ENCODE assay signal across 8 mouse cellular contexts in the genomic region with DNA sequence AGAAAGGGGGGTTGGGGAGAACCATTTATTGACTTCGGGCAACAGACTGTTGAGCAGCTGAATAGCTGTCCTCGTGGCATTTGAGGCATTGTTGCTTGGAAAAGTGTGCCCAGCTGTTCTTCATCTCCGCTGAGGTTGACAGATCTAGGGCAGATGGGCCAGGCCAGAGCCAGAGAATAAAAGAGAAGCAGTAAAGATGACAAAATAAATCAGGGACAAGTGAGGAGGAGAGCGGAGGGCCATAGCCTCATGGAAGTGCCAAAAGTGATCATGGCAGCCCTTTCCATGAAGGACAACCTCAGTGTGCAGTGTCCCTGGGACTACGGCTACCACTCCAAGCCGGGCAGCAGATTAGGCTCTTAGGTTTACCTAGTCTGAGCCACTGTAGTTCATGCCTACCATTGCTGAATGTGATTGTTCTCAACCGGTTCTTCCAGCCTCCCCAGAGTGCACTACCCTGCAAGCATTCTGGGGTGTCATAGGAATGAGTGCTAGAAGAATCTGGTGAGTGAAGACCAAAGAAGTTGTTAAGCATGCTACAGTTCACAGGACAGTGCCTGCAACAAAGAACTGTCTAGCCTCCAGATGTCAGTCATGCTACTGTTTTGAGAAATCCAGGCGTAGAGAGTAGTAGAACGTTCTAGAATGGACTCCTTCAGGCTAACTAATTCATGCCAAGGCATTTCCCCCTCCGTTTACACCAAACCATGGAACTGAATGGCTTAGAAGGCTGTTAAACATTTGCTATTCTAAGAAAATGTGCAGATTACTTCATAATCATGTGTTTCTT.
DNase-seq lines count a peak whose midpoint lies in the region; ATAC-seq lines count a peak whose summit lies in the region.

No protein-coding gene starts in this region.

- H3K36me3 ChIP-seq in kidney, embryonic 14.5 days (ENCODE audit: control insufficient read depth, insufficient read depth, low read length), result peaks cover 46% of the 10 kb centered on the region
- peaks cover 42% of the 10 kb centered on the region for H3K36me3 ChIP-seq in neural tube, embryonic 15.5 days
- H3K36me3 ChIP-seq in intestine, embryonic 15.5 days, result peaks cover 9% of the 10 kb centered on the region; the same call in 1 of the 2 replicates

- H3K4me3 ChIP-seq in kidney, embryonic 14.5 days (ENCODE audit: low read length), result no peak overlapping the region
- H3K4me3 ChIP-seq in neural tube, embryonic 15.5 days (replicated peaks), result no peak overlapping the region
- H3K4me3 ChIP-seq in intestine, embryonic 15.5 days (replicated peaks), result no peak overlapping the region

- intact Hi-C loops in heart, postnatal 10 days (cut with DNase I), result loop anchor here (5.0 kb wide), 1 partner anchor 184 kb away; no protein-coding TSS in a partner anchor

- no peaks in the 10 kb centered on the region for H3K9me3 ChIP-seq in kidney, embryonic 14.5 days (ENCODE audit: control insufficient read depth, low read length)
- no peaks in the 10 kb centered on the region for H3K9me3 ChIP-seq in neural tube, embryonic 15.5 days (replicated peaks)
- no peaks in the 10 kb centered on the region for H3K9me3 ChIP-seq in intestine, embryonic 15.5 days

- H3K9ac ChIP-seq in kidney, embryonic 14.5 days (ENCODE audit: low read depth, low read length), result no peak overlapping the region
- no peak overlapping the region for H3K9ac ChIP-seq in neural tube, embryonic 15.5 days (replicated peaks)
- no peak overlapping the region for H3K9ac ChIP-seq in intestine, embryonic 15.5 days

- H3K4me1 ChIP-seq in kidney, embryonic 14.5 days (ENCODE audit: control insufficient read depth, insufficient read depth, low read length), result no peaks in the 10 kb centered on the region
- peaks cover 10% of the 10 kb centered on the region for H3K4me1 ChIP-seq in neural tube, embryonic 15.5 days
- 0 out of 2 replicates have a peak, but pooled peaks cover 3% of the 10 kb centered on the region for H3K4me1 ChIP-seq in intestine, embryonic 15.5 days (replicated peaks)

- ATAC-seq in kidney, embryonic 14.5 days (ENCODE audit: low FRiP score, low TSS enrichment), result peak; percentile 90
- ATAC-seq in neural tube, embryonic 15.5 days (ENCODE audit: low FRiP score), result peak; percentile 42; the same call in 1 of the 2 replicates
- ATAC-seq in intestine, embryonic 15.5 days, result no peak

- H3K4me2 ChIP-seq in kidney, embryonic 14.5 days (replicated peaks; ENCODE audit: low read depth, low read length), result no peak overlapping the region
- no peak overlapping the region for H3K4me2 ChIP-seq in neural tube, embryonic 15.5 days
- H3K4me2 ChIP-seq in intestine, embryonic 15.5 days (replicated peaks), result no peak overlapping the region

- DNase-seq in heart, postnatal 10 days, result peak; percentile 50 to 53
- DNase-seq in heart, postnatal 4 days, result no peak
- peak; percentile 69 for DNase-seq in adrenal gland, postnatal 14 days
- DNase-seq in B cell, adult 2 months, result no peak
- DNase-seq in gastrocnemius, postnatal 4 days (ENCODE audit: low spot score in 2 of 2), result no peak

- no peaks in the 10 kb centered on the region for H3K27me3 ChIP-seq in kidney, embryonic 14.5 days (ENCODE audit: control insufficient read depth, insufficient read depth, low read length)
- no peaks in the 10 kb centered on the region for H3K27me3 ChIP-seq in neural tube, embryonic 15.5 days (replicated peaks)
- H3K27me3 ChIP-seq in intestine, embryonic 15.5 days (replicated peaks), result no peaks in the 10 kb centered on the region

- H3K27ac ChIP-seq in kidney, embryonic 14.5 days (ENCODE audit: low read depth, low read length), result no peak overlapping the region
- H3K27ac ChIP-seq in neural tube, embryonic 15.5 days (replicated peaks), result peak overlapping the region; percentile 42; the same call in 1 of the 2 replicates
- H3K27ac ChIP-seq in intestine, embryonic 15.5 days, result no peak overlapping the region

- 52% methylated on average over 10 of the region's 10 CpGs for WGBS in kidney, embryonic 14.5 days
- WGBS in neural tube, embryonic 15.5 days, result 54% methylated on average over 10 of the region's 10 CpGs
- WGBS in intestine, embryonic 15.5 days, result 68% methylated on average over 10 of the region's 10 CpGs

Comparison
In these comparisons a context has a peak if more than half of its experiments do, and no peak if none do; other contexts are left out.
1. DNase-seq: peak in heart, postnatal 10 days (2 of 2) and adrenal gland, postnatal 14 days (single experiment); none in heart, postnatal 4 days (single experiment), B cell, adult 2 months (0 of 2) and gastrocnemius, postnatal 4 days (0 of 2).